Mouse (Mus musculus) adrenal gland, postnatal 10 days (tissue): ENCODE measurements around the gene Canx. TPM values are rescaled to one million over a fixed set of nuclear protein-coding genes. Genes with fewer than 3 reads are reported as not detected.
"Not testable (repeated sequence)": the region's sequence is repeated elsewhere in the genome, so short reads cannot be mapped to it uniquely, and the experiment has no call there.

Experiments used
- DNase-seq: peaks from one replicate; pipeline ENCODE4 v3.0.0; 2021; ENCODE audit warnings: mixed read lengths
- long read RNA-seq, 2 experiments: library from polyadenylated mRNA; stranded (forward); transcript quantifications; one replicate each; pipeline ENCODE4 v2.0.0; 2021
- total RNA-seq, 2 experiments: library from RNA; stranded (reverse); gene quantifications; 2 replicates each; pipeline ENCODE4 v1.2.3; 2021

Gene Canx
- 100 to 1,000 TPM; 304 to 310 TPM for total RNA-seq
- long read RNA-seq, experiment 1, full-length matches to known transcripts, result 142 of 212 reads
- long read RNA-seq, experiment 1, partial matches to known transcripts, result 29 of 212 reads
- long read RNA-seq, experiment 1, other reads (novel, unspliced or antisense), result 41 of 212 reads
- long read RNA-seq, experiment 2, full-length matches to known transcripts, result 78 of 98 reads
- long read RNA-seq, experiment 2, partial matches to known transcripts, result 8 of 98 reads
- long read RNA-seq, experiment 2, other reads (novel, unspliced or antisense), result 12 of 98 reads

DNA sequence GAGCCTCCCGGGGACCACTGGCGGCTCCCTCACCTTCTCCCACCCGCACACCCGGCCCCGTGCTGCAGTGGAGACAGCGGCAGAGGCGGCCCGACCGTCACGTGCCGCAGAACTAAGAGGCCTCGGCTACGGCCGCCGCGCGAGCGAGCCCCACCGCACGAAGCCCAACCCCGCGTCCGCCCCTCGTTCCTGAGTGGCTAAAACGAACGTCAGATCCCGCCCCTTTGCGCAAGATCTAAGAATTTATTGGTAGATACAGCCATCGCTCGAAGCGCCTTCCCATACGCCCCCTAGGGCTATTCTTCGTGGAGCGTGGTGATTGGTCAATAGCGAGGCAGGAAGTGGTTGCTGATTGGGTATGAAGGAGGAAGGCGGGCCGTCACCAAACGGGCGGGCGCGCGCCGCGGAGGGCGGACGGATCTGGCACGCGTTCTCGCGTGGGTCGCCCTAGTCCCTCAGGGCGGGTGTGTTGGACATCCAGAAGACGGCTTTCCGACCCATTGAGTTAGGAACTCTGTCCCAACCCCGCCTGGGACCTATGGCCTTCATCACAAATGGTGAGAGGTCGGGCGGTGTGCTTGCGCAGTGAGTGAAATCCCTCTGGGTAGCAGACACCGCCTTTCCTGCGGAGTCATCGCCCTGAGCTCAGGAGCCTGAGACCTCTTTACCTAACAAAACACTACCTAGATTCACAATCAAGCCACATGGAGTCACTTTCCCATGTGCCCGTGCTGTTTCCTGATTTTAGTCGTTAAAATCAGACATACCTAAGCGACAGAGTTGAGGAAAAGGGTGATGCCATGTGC lies at the start of gene Canx:
TSS of gene Canx (minus strand) at position 178 of the 806 bp plus-strand sequence.
- peak; percentile 98 for DNase-seq

DNA sequence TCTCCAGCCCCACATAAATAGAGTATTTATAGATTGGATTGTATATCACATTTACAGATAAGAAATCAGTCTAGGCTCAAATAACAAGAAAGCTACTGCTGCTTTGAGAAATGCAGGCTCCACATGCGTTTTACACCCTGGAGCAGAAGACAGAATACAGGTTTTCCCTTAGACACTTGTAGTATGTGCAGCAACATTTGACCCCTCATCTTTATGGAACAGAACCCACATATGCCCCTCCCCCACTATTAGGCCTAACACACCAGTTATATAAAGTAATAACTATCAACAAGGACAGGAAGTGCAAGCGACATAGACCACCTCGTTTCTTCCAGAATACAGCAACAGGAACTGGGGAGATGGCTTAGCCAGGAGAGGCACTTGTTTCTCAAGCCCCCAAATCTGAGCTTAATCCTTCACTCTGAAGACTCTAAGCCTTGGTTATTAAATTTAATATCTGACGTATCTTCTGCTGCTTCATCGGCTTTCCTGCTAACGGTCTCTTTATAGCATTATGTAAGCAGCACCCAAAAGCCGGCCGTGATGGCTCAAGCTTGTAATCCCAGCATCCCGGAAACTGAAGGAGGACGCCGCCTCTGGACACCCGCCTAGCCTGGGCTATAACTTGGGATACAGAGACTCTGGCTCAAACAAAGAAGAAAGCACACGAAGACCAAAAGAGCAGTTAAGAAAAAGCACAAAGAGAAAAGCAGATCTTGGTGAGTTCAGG lies 49.0 kb upstream of the Canx start:
- DNase-seq, result no peak

DNA sequence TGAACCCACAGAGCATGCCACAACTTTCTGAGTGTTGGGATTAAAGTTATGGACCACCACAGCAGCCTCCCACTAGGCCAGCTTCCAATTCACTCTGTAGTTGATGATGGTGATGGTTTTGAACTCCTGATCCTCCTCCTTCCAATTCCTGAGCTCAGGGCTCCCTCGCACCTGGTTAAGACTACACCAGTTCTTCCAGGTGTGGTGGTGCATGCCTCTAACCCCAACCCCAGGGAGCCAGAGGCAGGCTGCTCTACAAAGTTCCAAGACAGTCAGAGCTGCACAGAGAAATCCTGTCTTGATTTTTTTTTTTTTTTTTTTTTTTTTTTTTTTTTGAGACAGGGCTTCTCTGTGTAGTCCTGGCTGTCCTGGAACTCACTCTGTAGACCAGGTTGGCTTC lies 48.1 kb upstream of the Canx start:
- DNase-seq, result no peak

DNA sequence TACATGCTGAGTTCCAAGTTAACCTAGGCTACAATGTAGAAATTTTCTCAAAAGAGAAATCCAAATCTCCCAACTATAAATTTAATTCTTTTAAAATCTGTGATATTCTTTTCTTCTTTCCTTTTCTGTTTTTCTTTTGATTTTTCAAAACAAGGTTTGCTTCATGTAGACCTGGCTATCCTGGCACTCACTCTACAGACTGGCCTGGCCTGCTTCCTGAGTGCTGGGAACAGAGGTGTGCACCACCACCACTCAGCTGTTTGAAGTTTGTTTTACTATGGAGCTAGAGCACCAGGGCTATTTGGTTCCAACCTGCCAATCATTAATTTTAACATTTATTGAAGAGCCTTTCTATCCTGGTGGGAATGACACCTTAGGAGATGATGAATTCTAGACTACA lies 47.6 kb upstream of the Canx start:
- DNase-seq, result no peak

DNA sequence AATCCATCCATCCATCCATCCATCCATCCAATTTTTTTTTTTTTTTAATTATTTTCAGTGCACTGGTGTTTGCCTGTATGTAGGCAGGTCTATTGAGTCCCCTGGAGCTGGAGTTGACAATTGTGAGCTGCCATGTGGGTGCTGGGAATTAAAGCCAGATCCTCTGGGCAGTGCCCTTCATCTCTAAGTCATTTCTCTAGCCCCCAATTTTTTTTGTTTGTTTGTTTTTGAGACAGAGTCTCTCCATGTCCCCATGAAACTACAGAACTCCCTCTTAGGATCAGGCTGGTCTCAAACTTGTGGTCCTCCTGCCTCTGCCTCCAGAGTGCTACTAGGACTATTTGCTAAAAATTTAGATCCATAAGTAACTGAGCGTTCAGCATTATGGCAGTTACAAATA lies 46.4 kb upstream of the Canx start:
- no peak for DNase-seq

DNA sequence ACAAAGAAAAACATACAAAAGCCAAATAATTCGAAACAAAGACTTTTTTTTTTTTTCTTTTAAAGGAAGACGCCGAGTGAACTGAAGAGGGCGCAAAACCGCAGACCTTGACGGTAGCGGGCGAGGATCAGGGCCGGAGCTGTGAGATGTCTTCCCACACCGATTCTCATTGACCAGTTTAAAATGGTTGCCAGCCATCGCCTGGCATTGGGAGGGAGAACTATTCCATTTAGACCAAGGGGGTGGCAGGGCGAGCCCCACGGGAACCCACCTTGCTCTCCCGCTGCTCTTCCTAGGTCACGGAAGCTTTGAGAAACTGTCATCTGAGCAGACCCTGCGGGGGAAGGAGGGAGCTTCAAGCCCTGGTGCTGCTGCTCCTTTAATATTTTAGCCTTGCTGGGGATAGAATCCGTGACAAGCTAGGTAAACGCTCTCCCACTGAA lies 45.9 kb upstream of the Canx start:
- DNase-seq, result peak; percentile 75

DNA sequence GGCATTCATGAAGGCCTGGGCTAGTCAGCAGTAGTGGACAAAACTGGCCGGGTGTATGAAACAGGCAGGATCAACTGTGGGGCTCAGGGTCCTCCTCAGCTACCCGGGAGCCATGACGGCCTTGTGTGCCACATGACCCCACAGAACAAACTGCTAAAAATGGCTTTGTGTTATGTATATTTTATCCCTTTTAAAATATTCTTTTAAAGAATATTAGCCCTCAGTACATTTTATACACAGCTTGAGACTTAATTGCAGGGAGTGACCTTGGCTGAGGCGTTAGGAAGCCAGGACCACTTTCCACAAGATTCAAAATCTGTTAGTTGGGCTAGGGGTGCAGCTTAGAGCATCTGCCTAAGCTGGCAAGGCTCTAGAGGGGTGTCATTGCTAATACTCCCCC lies 45.5 kb upstream of the Canx start:
- no peak for DNase-seq

DNA sequence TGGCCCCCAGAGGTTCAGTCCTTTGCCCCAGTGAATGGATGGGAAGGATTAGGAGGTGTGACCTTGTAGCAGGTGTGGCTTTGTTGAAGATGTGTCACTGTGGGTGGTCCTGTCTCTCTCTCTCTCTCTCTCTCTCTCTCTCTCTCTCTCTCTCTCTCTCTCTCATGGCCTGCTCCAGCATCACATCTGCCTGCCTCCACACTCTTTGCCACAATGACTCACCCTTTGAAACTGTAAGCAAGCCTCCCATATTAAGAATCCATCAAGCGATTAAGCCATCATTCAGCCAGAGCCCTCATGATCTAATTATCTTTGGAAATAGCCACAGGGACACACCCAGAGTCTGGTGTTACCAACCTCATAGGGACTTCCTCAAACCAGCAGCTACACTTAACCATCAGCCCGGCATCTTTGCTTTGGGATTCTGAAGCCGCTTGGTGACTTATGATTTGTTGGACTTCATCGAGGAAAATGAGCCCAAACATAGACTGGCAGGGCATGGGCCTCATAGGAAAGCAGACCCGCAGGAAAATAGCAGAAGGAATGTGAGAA lies 44.0 kb upstream of the Canx start:
- DNase-seq, result no peak

DNA sequence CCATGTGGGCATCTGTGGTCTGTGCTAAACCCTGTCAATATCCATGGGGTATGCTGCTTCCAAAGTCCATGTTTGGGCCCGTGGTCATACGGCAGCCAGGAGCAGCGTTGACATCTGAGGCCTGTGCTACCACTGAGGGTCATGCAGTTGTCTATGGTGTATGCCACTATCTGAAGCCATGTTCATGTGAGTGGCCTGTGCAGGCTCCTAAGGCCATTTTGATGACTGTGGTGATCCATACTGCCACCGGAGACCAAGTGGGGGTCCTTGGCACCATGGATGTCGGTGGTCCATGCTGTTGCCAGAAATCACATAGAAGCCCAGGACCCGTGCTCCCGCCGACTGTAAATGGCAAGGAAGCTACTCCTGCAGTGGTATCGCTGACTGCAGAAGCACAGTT lies 42.1 kb upstream of the Canx start:
- DNase-seq, result no peak

DNA sequence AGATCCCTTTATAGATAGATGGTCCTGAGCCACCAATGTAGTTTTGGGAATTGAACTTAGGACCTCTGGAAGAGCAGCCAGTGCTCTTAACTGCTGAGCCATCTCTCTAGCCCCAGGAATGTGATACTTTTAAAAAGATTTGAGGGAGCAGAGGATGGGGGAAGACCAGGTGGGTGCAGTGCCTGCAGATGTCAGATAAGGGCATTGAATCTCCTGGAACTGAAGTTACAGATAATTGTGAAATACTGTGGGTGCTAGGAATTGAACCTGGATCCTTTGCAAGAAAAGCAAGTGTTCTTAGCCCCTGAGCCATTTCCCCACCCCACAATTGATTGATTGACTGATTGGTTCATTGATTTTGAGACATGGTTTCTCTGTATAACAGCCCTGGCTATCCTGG lies 39.8 kb upstream of the Canx start:
- no peak for DNase-seq

DNA sequence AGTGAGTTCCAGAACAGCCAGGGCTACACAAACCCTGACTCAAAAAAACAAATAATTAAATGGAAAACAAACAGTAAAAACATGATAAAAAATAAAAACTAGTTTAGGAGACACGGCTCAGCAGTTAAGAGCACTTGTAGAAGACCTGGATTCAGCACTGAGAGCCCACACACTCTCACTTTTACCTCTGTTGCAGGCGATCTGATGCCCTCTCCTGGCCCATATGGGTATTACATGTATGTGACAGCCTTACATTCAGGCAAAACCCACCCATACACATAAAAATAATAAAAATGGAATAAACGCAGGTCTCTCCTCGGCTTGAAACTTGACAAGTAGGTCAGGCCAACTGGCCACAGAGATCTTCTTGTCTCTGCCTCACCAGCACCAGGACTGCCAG lies 39.1 kb upstream of the Canx start:
- DNase-seq, result peak; percentile 88

DNA sequence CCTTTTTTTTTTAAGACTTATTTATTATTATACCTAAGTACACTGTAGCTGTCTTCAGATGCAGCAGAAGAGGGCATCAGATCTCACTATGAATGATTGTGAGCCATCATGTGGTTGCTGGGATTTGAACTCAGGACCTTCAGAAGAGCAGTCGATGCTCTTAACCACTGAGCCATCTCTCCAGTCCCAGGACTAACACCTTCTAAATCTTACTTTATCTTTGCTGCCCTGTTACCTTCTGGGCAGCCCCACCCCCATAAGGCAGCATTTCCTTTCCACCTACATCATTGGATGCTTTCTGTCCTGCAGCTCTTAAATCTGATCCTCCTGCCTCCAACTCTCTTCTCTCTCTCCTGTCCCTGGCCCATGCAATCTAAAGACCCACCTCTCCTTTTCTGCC lies 35.8 kb upstream of the Canx start:
- not testable (repeated sequence) for DNase-seq

DNA sequence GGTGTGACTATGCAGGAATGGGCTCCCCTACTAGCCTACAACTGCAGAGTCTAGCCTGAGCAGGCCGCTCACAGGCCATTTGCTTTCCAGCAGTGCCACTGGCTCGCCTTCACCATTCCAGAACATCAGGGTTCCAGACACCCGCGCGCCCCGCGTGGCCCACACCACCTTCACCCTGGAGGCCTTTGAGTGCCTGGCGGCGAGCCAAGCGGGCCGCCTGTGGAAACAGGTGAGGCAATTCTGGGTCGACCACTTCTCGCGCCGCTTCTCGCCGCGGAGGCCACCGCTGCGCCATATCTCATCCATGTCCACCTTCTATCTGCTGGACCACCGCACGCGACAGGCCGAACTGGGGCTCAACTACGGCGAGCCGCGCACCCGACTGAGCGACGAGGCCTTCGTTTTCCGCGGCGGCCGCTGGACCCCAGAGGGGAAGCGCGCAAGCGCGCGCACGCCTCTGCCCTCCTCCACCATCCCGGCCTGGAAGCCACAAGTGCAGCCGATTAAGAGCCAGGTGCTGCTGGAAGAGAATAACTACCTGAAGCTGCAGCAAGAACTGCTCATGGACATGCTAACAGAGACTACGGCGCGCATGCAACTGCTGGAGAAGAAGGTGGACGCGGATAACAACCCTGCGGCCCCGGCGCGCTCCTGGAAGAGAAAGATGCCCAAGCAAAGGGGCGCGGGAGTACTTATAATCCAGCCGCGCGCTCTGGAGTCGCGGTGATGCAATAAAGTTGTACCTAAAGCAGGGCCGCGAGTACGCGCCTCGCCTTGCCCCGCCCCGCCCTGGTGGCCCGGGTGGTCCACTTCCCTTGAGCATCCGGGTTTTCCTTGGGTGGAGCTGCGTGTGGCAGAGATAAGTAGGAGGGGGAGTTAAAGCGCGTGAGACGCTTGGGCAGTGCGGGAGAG lies 33.7 kb upstream of the Canx start:
- peak; percentile 55 for DNase-seq

DNA sequence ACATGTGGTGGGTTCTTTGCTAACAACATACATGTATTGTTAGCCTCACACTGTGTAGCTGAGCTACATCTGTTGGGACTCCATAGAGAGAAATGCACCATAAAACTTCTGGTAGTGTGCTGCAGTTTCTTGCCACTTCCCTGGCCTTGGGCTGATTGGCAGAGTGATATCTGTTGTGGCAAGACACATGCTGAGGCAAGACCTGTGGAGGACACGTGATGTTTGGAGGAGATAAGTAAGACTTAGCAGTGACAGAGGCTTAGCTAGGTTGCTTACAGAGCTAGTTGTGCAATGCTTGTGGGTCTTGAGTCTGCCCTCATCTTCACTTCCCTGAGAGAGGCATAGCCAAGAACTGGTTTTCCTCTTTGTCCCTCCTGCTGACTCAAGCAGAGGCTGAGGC lies 29.9 kb upstream of the Canx start:
- DNase-seq, result no peak

DNA sequence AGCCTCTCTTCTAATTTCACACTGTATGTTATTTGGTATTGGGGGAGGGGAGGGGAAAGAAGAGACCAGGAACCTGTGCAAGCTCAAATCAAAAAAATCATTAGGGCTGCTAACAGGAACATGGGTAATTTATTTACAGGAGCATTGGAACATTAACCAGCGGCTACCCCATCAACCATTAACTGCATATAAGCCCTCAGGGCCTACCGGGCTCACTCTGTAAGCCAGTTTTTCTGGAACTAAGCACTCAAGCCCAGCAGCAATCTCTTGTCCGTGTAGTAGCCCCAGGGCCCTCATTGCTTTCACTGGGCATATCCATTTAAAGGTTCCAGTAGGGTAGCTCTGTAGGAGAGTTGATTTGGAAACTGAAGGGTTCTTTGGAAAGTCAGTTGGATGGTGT lies 29.4 kb upstream of the Canx start:
- no peak for DNase-seq

DNA sequence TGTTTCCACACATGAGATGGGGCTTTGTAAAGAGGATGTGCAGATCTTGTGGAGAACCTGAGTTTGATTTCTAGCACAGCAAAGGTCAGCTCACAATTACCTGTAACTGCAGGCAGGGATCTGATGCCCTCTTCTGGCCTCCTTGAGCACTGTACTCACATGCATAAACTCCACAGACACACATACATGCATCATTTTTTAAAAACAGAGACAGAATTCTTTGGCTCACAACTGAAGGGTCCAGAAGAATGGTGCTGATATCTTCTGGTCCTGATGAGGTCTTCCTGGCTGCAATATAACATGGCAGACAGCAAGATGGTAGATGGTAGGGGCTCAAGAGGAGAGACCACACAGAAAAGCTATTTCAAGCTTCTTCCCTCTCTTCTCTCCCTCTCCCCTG lies 28.7 kb upstream of the Canx start, which contains the start of gene Cby3:
TSS of gene Cby3 (plus strand) at position 301 of the 400 bp plus-strand sequence.
- DNase-seq, result no peak

DNA sequence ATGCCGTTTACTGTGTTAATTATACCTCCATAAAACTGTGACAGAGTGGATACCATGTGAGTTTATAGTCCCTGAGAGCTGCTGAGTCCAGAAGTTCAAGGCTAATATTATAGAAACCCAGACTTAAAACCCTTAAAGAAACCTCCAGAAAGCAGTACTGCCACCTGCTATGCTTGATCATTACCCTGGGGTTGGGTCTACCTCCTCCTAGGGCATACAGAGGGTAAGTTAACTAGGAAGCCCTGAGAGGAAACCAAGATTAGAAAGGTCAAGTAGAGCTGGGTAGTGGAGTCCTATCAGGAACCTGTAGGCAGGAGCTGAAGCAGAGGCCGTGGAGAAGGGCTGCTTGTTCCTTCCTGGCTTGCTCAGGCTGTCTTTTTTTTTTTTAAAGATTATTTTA lies 26.7 kb upstream of the Canx start:
- DNase-seq, result no peak

DNA sequence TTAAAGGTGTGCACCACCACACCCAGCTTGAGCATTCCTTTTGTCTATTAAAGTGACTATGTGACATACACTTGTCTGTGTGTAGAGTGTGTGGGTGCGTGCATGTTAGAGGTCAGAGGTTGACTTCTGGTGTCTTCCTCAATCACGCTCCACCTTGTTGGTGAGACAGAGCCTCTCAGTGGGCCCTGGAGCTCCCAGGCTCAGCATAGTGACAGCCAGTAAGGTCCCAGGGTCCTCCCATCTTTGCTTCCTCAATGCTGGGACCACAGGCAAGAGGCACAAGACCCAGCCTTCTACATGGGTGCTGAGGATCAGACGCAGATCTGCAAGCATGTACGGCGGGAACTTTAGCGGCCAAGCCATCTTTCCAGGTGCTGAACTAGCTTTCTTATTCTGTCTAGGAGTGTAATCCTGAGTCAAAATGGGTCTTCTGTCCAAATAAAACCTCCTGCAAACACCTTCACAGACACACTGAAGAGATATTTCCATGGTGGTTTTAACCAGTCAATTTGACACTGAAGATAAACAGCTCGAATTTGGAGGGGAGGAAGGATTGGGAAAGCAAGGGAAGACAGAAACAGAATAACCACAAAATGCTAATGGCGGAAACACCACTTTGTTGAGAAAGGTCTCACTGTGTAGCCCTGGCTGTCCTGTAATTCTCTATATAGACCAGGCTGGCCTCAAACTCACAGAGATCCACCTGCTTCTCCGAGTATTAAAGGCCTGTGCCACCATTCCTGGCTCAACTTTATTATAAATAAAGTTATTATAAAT lies 21.0 kb upstream of the Canx start:
- no peak for DNase-seq

DNA sequence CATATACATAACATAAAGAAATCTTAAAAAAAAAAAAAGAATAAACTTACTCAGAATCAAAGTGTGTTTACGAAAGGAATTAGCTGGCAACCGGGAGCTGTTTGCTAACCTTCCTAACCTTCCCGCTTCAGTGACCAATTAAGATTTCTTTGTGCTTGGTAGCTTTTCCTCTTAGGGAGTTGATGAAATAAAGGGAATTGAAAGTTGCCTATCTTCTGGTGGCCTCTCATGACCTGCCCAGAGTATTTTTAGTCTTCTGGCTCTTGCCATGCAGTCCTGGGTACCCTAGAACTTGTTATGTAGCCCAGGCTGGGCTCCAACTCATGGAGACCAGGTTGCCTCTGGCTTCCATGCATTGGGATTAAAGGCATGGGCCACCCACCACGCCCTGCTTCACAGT lies 20.0 kb upstream of the Canx start:
- no peak for DNase-seq

DNA sequence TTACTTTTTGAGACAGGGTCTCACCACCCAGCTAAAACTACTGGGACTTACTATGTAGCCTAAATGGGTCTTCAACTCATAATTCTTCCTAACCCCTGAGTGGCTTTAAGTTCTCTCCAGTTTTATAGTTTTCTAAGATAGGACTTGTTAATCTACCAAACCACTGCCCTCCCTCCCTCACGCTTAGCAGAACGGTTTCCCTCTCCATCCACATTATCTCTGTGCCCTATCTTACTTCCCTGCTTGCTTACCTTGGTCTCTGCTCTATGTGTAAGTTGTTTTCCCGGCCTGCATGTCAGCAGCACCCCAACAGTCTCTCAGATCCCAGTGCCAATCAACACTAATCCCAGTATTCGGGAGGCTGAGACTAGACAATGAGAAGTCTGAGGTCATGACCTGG lies 11.4 kb upstream of the Canx start:
- DNase-seq, result no peak

DNA sequence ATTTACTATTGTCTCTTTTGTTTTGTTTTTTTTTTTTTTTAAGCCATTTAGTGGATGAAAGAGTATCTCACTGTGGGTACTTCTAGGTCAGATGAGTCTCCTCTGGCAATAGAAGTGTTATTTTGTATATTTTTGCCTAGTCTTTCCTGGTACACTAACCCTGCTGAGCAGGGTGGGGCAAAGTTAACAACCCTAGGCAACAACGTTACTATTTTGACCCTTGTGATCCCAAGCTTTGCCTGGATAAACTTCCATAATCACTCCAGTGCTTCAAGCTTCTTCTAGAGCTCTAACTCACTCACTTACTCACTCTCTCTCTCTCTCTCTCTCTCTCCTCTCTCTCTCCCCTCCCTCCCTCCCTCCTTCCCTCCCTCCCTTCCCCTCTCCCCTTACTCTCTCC lies 10.7 kb upstream of the Canx start:
- DNase-seq, result no peak
